In the genomic region with DNA sequence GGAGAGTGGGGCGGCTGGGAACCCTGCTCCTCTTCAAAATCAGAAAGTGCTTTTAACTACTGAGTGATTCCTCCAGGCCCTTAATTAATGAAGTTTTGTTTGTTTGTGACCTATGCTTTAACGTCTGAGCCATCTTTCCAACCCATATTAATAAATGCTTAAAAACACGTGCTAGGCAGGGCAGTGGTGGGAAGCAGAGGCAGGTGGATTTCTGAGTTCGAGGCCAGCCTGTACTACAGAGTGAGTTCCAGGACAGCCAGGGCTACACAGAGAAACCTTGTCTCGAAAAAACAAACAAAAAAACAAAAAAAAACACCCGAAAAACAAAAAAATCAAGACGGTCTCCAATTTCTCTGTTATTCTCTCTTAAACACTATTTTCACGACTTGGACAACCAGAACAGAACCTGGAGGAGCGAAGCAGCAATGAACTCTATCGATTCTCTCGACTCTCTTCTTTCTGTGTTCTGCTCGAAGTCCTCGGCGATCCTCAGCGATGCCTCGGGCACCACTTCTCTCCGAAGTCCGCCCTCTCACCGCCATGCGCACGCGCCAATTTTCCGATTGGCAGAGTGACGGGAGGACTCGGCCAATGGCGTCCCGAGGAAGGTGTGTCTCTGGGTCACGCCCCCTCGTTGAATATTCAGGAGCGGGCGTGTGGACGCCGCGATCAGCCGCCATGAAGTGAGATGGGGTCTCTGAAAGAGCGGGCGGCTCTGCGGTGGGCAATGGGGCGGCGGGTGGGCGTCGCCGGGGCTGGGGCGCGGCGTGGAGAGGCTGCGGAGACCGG, we compare ENCODE assay signal across 8 mouse cellular contexts. TPM values are rescaled to one million over a fixed set of nuclear protein-coding genes. Genes with fewer than 3 reads are reported as not detected.
A peak's percentile ranks its signal among the peaks of the same experiment; 100 is the strongest.
DNase-seq lines count a peak whose midpoint lies in the region; ATAC-seq and TF ChIP-seq lines count a peak whose summit lies in the region.

Gene Ercc2 (plus strand): TSS at position 634 of the 789 bp plus-strand sequence.

- peak within 1 kb of the TSS; percentile 80 for H3K4me2 ChIP-seq in heart, embryonic 15.5 days
- H3K4me2 ChIP-seq in liver, embryonic 14.5 days (ENCODE audit: low read depth): peak within 1 kb of the TSS; percentile 89
- H3K4me2 ChIP-seq in neural tube, embryonic 11.5 days (ENCODE audit: low read depth): peak within 1 kb of the TSS; percentile 78
- peak within 1 kb of the TSS; percentile 74 for H3K4me2 ChIP-seq in stomach, postnatal 0 days (replicated peaks; ENCODE audit: low read depth)

- H3K4me1 ChIP-seq in forebrain, embryonic 10.5 days: peaks cover 18% of the 10 kb centered on the region
- peaks cover 24% of the 10 kb centered on the region for H3K4me1 ChIP-seq in heart, embryonic 15.5 days (replicated peaks)
- no peaks in the 10 kb centered on the region for H3K4me1 ChIP-seq in liver, embryonic 14.5 days (replicated peaks; ENCODE audit: control insufficient read depth in 2 of 2, insufficient read depth in 2 of 2, low read length in 1 of 2)
- H3K4me1 ChIP-seq in neural tube, embryonic 11.5 days (ENCODE audit: control insufficient read depth, insufficient read depth, low read length): peaks cover 4% of the 10 kb centered on the region
- H3K4me1 ChIP-seq in stomach, postnatal 0 days (replicated peaks; ENCODE audit: control insufficient read depth, insufficient read depth): 0 out of 2 replicates have a peak, but pooled peaks cover 2% of the 10 kb centered on the region

- TF ChIP-seq EP300 in liver, embryonic 14.5 days (IDR thresholded peaks at IDR 0.05; ENCODE audit: low read depth): no peak
- no peak for TF ChIP-seq EP300 in stomach, postnatal 0 days (optimal IDR thresholded peaks at IDR 0.05)

- WGBS in forebrain, embryonic 10.5 days: 7% methylated on average over 48 of the region's 48 CpGs
- 5% methylated on average over 48 of the region's 48 CpGs for WGBS in heart, embryonic 15.5 days
- 5% methylated on average over 48 of the region's 48 CpGs for WGBS in liver, embryonic 14.5 days (ENCODE audit: insufficient replicate concordance)
- 9% methylated on average over 35 of the region's 48 CpGs for WGBS in neural tube, embryonic 11.5 days
- 5% methylated on average over 44 of the region's 48 CpGs for WGBS in stomach, postnatal 0 days

- ATAC-seq in heart, embryonic 15.5 days (replicated peaks; ENCODE audit: insufficient number of reproducible peaks, insufficient read depth, low FRiP score, low read depth): peak; percentile 96
- ATAC-seq in liver, embryonic 14.5 days (ENCODE audit: insufficient read depth): peak; percentile 95
- ATAC-seq in neural tube, embryonic 11.5 days (ENCODE audit: insufficient read depth, low FRiP score, low TSS enrichment): peak; percentile 95
- peak; percentile 94 for ATAC-seq in stomach, postnatal 0 days (ENCODE audit: low FRiP score, low TSS enrichment)

- H3K9ac ChIP-seq in heart, embryonic 15.5 days: peak within 1 kb of the TSS; percentile 85
- peak within 1 kb of the TSS; percentile 71 for H3K9ac ChIP-seq in liver, embryonic 14.5 days (replicated peaks)
- peak within 1 kb of the TSS; percentile 44 for H3K9ac ChIP-seq in neural tube, embryonic 11.5 days (ENCODE audit: low read length)
- H3K9ac ChIP-seq in stomach, postnatal 0 days (ENCODE audit: low read length): peak within 1 kb of the TSS; percentile 79

- DNase-seq in CD8-positive naive resting alpha-beta T cell, adult 2 months (ENCODE audit: low read depth in 2 of 2, low spot score in 2 of 2): peak; percentile 97 to 98
- peak; percentile 100 for DNase-seq in c-Kit-positive CD71-negative TER-119-negative erythroid progenitor cells, embryonic 14.5 days (ENCODE audit: low read depth)
- peak; percentile 100 for DNase-seq in forebrain, embryonic 10.5 days (ENCODE audit: extremely low spot score, low spot score)
- peak; percentile 99 for DNase-seq in kidney, postnatal 25 days
- peak; percentile 96 to 98 (median 98) for DNase-seq in liver, embryonic 14.5 days (ENCODE audit: low read depth in 3 of 3, low spot score in 3 of 3)
- DNase-seq in neural tube, embryonic 11.5 days (ENCODE audit: low spot score): peak; percentile 99
- DNase-seq in stomach, postnatal 0 days (ENCODE audit: low spot score): peak; percentile 99

- H3K27me3 ChIP-seq in forebrain, embryonic 10.5 days (ENCODE audit: poor library complexity, severe bottlenecking): no peaks in the 10 kb centered on the region
- H3K27me3 ChIP-seq in heart, embryonic 15.5 days: no peaks in the 10 kb centered on the region
- no peaks in the 10 kb centered on the region for H3K27me3 ChIP-seq in liver, embryonic 14.5 days (ENCODE audit: control insufficient read depth, insufficient read depth, low read length)
- H3K27me3 ChIP-seq in neural tube, embryonic 11.5 days (ENCODE audit: control insufficient read depth, insufficient read depth, low read length): no peaks in the 10 kb centered on the region
- H3K27me3 ChIP-seq in stomach, postnatal 0 days (ENCODE audit: control insufficient read depth, insufficient read depth, low read length): no peaks in the 10 kb centered on the region

- TF ChIP-seq CTCF in liver, embryonic 14.5 days (IDR thresholded peaks at IDR 0.05; ENCODE audit: low read depth): no peak
- TF ChIP-seq CTCF in stomach, postnatal 0 days (IDR thresholded peaks at IDR 0.05; ENCODE audit: low read depth): 0 out of 2 replicates have a peak, but pooled peaks have one; percentile 11

- peaks cover 43% of the 10 kb centered on the region for H3K36me3 ChIP-seq in forebrain, embryonic 10.5 days (replicated peaks)
- peaks cover 42% of the 10 kb centered on the region; the same call in 1 of the 2 replicates for H3K36me3 ChIP-seq in heart, embryonic 15.5 days
- peaks cover 4% of the 10 kb centered on the region for H3K36me3 ChIP-seq in liver, embryonic 14.5 days (replicated peaks; ENCODE audit: control insufficient read depth, insufficient read depth, low read depth)
- peaks cover 13% of the 10 kb centered on the region for H3K36me3 ChIP-seq in neural tube, embryonic 11.5 days (ENCODE audit: control insufficient read depth, insufficient read depth, low read length)
- peaks cover 4% of the 10 kb centered on the region; the same call in 1 of the 2 replicates for H3K36me3 ChIP-seq in stomach, postnatal 0 days (ENCODE audit: control insufficient read depth, insufficient read depth, low read length)

- no peaks in the 10 kb centered on the region for H3K9me3 ChIP-seq in forebrain, embryonic 10.5 days
- no peaks in the 10 kb centered on the region for H3K9me3 ChIP-seq in heart, embryonic 15.5 days (replicated peaks)
- no peaks in the 10 kb centered on the region for H3K9me3 ChIP-seq in liver, embryonic 14.5 days (ENCODE audit: control insufficient read depth, low read length)
- no peaks in the 10 kb centered on the region for H3K9me3 ChIP-seq in neural tube, embryonic 11.5 days (ENCODE audit: control insufficient read depth, low read length)
- no peaks in the 10 kb centered on the region for H3K9me3 ChIP-seq in stomach, postnatal 0 days (ENCODE audit: control insufficient read depth, low read length)

- H3K27ac ChIP-seq in forebrain, embryonic 10.5 days: peak within 1 kb of the TSS; percentile 85
- peak within 1 kb of the TSS; percentile 54 for H3K27ac ChIP-seq in heart, embryonic 15.5 days
- no peak within 1 kb of the TSS for H3K27ac ChIP-seq in liver, embryonic 14.5 days
- H3K27ac ChIP-seq in neural tube, embryonic 11.5 days (ENCODE audit: low read depth, low read length): no peak within 1 kb of the TSS
- peak within 1 kb of the TSS; percentile 53; the same call in 1 of the 2 replicates for H3K27ac ChIP-seq in stomach, postnatal 0 days (replicated peaks)

- peak within 1 kb of the TSS; percentile 91 for H3K4me3 ChIP-seq in forebrain, embryonic 10.5 days
- peak within 1 kb of the TSS; percentile 84 for H3K4me3 ChIP-seq in heart, embryonic 15.5 days
- peak within 1 kb of the TSS; percentile 68 to 71 for H3K4me3 ChIP-seq in liver, embryonic 14.5 days (ENCODE audit: insufficient read depth in 1 of 2, low read depth in 2 of 2, low read length in 2 of 2)
- peak within 1 kb of the TSS; percentile 60 for H3K4me3 ChIP-seq in neural tube, embryonic 11.5 days (ENCODE audit: low read depth, low read length)
- H3K4me3 ChIP-seq in stomach, postnatal 0 days (ENCODE audit: low read depth, low read length): peak within 1 kb of the TSS; percentile 77

RNA-seq across cellular contexts. Expression of gene Ercc2, which starts in this region (rescaled TPM):
- 26.9 and 28.7 TPM in 2 replicates for polyA plus RNA-seq in forebrain, embryonic 10.5 days (2016; fragmentation: Nextera tagmentation; extraction: Ambion mirVana)
- 8.9 and 11.3 TPM in 2 replicates for polyA plus RNA-seq in heart, embryonic 15.5 days (2015; fragmentation: Nextera tagmentation; extraction: Ambion mirVana)
- polyA plus RNA-seq in liver, embryonic 14.5 days (2012; rRNA removed): 11.7 and 12.3 TPM in 2 replicates
- polyA plus RNA-seq in liver, embryonic 14.5 days (2014; fragmentation: Nextera tagmentation; extraction: Ambion mirVana): 4.6 and 5.5 TPM in 2 replicates
- polyA plus RNA-seq in neural tube, embryonic 11.5 days (2014; fragmentation: Nextera tagmentation; extraction: Ambion mirVana): 12.4 and 14.6 TPM in 2 replicates
- 6.0 and 6.4 TPM in 2 replicates for polyA plus RNA-seq in stomach, postnatal 0 days (2015; fragmentation: Nextera tagmentation; extraction: Ambion mirVana)

Comparison
In these comparisons a context has a peak if more than half of its experiments do, and no peak if none do; other contexts are left out.
1. H3K27ac ChIP-seq: peak in forebrain, embryonic 10.5 days (single experiment), heart, embryonic 15.5 days (single experiment) and stomach, postnatal 0 days (single experiment); none in liver, embryonic 14.5 days (single experiment) and neural tube, embryonic 11.5 days (single experiment).
2. Peak in every context shown above with its lines, with median percentiles within 50 percentile points of each other: DNase-seq, H3K4me3 ChIP-seq, ATAC-seq, H3K4me2 ChIP-seq and H3K9ac ChIP-seq.